Mouse (Mus musculus): Measurements from ENCODE around the gene Mnd1.

DNA sequence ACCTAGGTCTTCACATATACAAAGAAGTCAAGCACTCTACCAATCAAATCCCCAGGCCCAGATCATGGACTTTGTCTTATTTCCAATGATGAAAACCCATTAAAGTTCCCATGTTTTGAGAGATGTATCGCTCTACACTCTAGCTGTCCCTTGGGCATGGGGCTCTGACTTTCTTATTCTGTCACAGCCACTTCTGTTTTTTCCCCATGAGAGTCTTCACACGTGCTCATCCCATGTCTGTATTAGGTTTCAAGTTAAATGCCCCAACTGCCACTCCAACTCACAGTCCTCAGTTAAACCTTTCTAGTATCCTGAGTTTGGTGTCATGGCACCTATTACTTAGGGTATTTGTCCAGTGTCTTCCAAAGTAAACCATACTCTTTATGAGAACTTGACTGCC, 80.8 kb downstream of the Mnd1 start:
- TF ChIP-seq ZNF384 (IDR thresholded peaks at IDR 0.05; ENCODE audit: low read depth, low read length) (no peak), ZC3H11A (IDR thresholded peaks at IDR 0.05; ENCODE audit: borderline replicate concordance, low read depth, low read length) (no peak), HCFC1 (IDR thresholded peaks at IDR 0.05; ENCODE audit: borderline replicate concordance, insufficient read depth, low read length) (no peak), MAFK (IDR thresholded peaks at IDR 0.05; ENCODE audit: insufficient read depth, low read depth, low read length) (no peak)

Data from ES-E14 (cell line).